Mouse (Mus musculus) neural tube, embryonic 12.5 days (tissue): ENCODE results near the gene 4921524J17Rik. TPM values are rescaled to one million over a fixed set of nuclear protein-coding genes. Genes with fewer than 3 reads are reported as not detected.

ENCODE experiments used
- ATAC-seq: fragments of 200-750 bp; cut with Nextera tagmentation; 2 replicates; pipeline ENCODE4 v1.8.0; 2017; ENCODE audit warnings: low read depth, mild to moderate bottlenecking, moderate TSS enrichment, moderate library complexity; ENCODE audit not compliant: low FRiP score
- H3K27ac ChIP-seq: fragments of 300-500 bp; sonication (generic); 2 replicates; pipeline ENCODE4 v1.5.1; 2016
- H3K27me3 ChIP-seq: fragments of 300-500 bp; sonication (generic); replicated peaks from 2 replicates; pipeline ENCODE4 v1.6.1; 2016; ENCODE audit warnings: mild to moderate bottlenecking
- H3K36me3 ChIP-seq: fragments of 300-500 bp; sonication (generic); 2 replicates; pipeline ENCODE4 v1.6.1; 2016; ENCODE audit warnings: mild to moderate bottlenecking
- H3K4me1 ChIP-seq: fragments of 300-500 bp; sonication (generic); 2 replicates; pipeline ENCODE4 v1.6.1; 2016
- H3K4me2 ChIP-seq: fragments of 300-500 bp; sonication (generic); replicated peaks from 2 replicates; pipeline ENCODE4 v1.6.1; 2016; ENCODE audit warnings: mild to moderate bottlenecking
- H3K4me3 ChIP-seq: fragments of 300-500 bp; sonication (generic); 2 replicates; pipeline ENCODE4 v1.5.1; 2016
- H3K9ac ChIP-seq: fragments of 300-500 bp; sonication (generic); 2 replicates; pipeline ENCODE4 v1.6.1; 2016; ENCODE audit warnings: mild to moderate bottlenecking
- H3K9me3 ChIP-seq: fragments of 300-500 bp; sonication (generic); 2 replicates; pipeline ENCODE4 v1.6.1; 2016; ENCODE audit warnings: mild to moderate bottlenecking
- WGBS: fragments of 180-500 bp; shearing (Covaris S2); methylation state at CpG from one replicate; pipeline ENCODE4 v1.1.7; 2016; 5-methylcytosine and 5-hydroxymethylcytosine counted together
- polyA plus RNA-seq: library from polyadenylated mRNA; unstranded; fragments of >200 nt; fragmentation: Nextera tagmentation; extraction: Ambion mirVana; gene quantifications from 2 replicates; pipeline ENCODE4 v1.2.1, GENCODE M21; 2016

The 4921524J17Rik gene
- polyA plus RNA-seq, 1 experiment from 2014 or later: 47.3 TPM

- Histone ChIP-seq H3K27me3 (no peaks in the 10 kb centered on the region), H3K9ac (no peak overlapping the region), H3K9me3 (no peaks in the 10 kb centered on the region), H3K4me2 (no peak overlapping the region), H3K4me3 (no peak overlapping the region), H3K4me1 (no peaks in the 10 kb centered on the region), H3K36me3 (no peaks in the 10 kb centered on the region), H3K27ac (no peak overlapping the region)
- 91% methylated on average over 1 of the region's 1 CpGs for WGBS
- no peak for ATAC-seq
Measured at GRCm38 (mm10) chr8:85462441-85462840, 29.8 kb upstream of the 4921524J17Rik start.

GRCm38 (mm10) chr8:85461377-85461776 is 28.7 kb upstream of the 4921524J17Rik start:
- Histone ChIP-seq H3K9me3 (no peaks in the 10 kb centered on the region), H3K4me1 (no peaks in the 10 kb centered on the region), H3K4me3 (no peak overlapping the region), H3K9ac (no peak overlapping the region), H3K4me2 (no peak overlapping the region), H3K36me3 (no peaks in the 10 kb centered on the region), H3K27me3 (no peaks in the 10 kb centered on the region), H3K27ac (no peak overlapping the region)
- ATAC-seq: no peak
- WGBS: 79% methylated on average over 3 of the region's 3 CpGs

- no peaks in the 10 kb centered on the region for H3K27me3 ChIP-seq
- no peak overlapping the region for H3K27ac ChIP-seq
- no peaks in the 10 kb centered on the region for H3K9me3 ChIP-seq
- 49% methylated on average over 5 of the region's 5 CpGs for WGBS
- no peak overlapping the region for H3K4me2 ChIP-seq
- no peaks in the 10 kb centered on the region for H3K36me3 ChIP-seq
- no peak overlapping the region for H3K9ac ChIP-seq
- no peak for ATAC-seq
- no peak overlapping the region for H3K4me3 ChIP-seq
- no peaks in the 10 kb centered on the region for H3K4me1 ChIP-seq
Measured at GRCm38 (mm10) chr8:85460804-85461203, 28.2 kb upstream of the 4921524J17Rik start.

- H3K9me3 ChIP-seq: no peaks in the 10 kb centered on the region
- no peaks in the 10 kb centered on the region for H3K27me3 ChIP-seq
- no peaks in the 10 kb centered on the region for H3K36me3 ChIP-seq
- no peak overlapping the region for H3K4me2 ChIP-seq
- H3K4me1 ChIP-seq: no peaks in the 10 kb centered on the region
- no peak overlapping the region for H3K4me3 ChIP-seq
- 84% methylated on average over 3 of the region's 3 CpGs for WGBS
- no peak overlapping the region for H3K9ac ChIP-seq
- H3K27ac ChIP-seq: no peak overlapping the region
- ATAC-seq: no peak
Measured at GRCm38 (mm10) chr8:85459582-85459981, 26.9 kb upstream of the 4921524J17Rik start.

- Histone ChIP-seq H3K4me2 (no peak overlapping the region), H3K27ac (no peak overlapping the region), H3K9ac (no peak overlapping the region), H3K4me1 (peaks cover 8% of the 10 kb centered on the region; the same call in 1 of the 2 replicates), H3K4me3 (no peak overlapping the region), H3K36me3 (no peaks in the 10 kb centered on the region), H3K27me3 (no peaks in the 10 kb centered on the region), H3K9me3 (no peaks in the 10 kb centered on the region)
- ATAC-seq: peak; percentile 50; the same call in 1 of the 2 replicates
- WGBS: 12% methylated on average over 14 of the region's 14 CpGs
Measured at GRCm38 (mm10) chr8:85456536-85456935, 23.9 kb upstream of the 4921524J17Rik start.

GRCm38 (mm10) chr8:85454750-85455149 is 22.1 kb upstream of the 4921524J17Rik start:
- no peaks in the 10 kb centered on the region for H3K36me3 ChIP-seq
- H3K4me2 ChIP-seq: no peak overlapping the region
- ATAC-seq: no peak
- H3K4me1 ChIP-seq: peaks cover 8% of the 10 kb centered on the region; the same call in 1 of the 2 replicates
- WGBS: 71% methylated on average over 8 of the region's 8 CpGs
- no peak overlapping the region for H3K9ac ChIP-seq
- no peaks in the 10 kb centered on the region for H3K9me3 ChIP-seq
- no peak overlapping the region for H3K4me3 ChIP-seq
- H3K27ac ChIP-seq: no peak overlapping the region
- no peaks in the 10 kb centered on the region for H3K27me3 ChIP-seq

GRCm38 (mm10) chr8:85453256-85453655 is 20.6 kb upstream of the 4921524J17Rik start:
- no peak overlapping the region for H3K4me3 ChIP-seq
- H3K27ac ChIP-seq: no peak overlapping the region
- H3K9me3 ChIP-seq: no peaks in the 10 kb centered on the region
- H3K36me3 ChIP-seq: no peaks in the 10 kb centered on the region
- H3K27me3 ChIP-seq: no peaks in the 10 kb centered on the region
- no peak; the same call in 1 of the 2 replicates for ATAC-seq
- WGBS: 64% methylated on average over 2 of the region's 2 CpGs
- H3K4me2 ChIP-seq: no peak overlapping the region
- H3K9ac ChIP-seq: no peak overlapping the region
- peaks cover 8% of the 10 kb centered on the region; the same call in 1 of the 2 replicates for H3K4me1 ChIP-seq

GRCm38 (mm10) chr8:85452328-85452727 is 19.7 kb upstream of the 4921524J17Rik start:
- no peak for ATAC-seq
- H3K27ac ChIP-seq: no peak overlapping the region

GRCm38 (mm10) chr8:85450335-85450734 is 17.7 kb upstream of the 4921524J17Rik start:
- no peak overlapping the region for H3K27ac ChIP-seq
- H3K4me2 ChIP-seq: no peak overlapping the region
- WGBS: 89% methylated on average over 3 of the region's 3 CpGs
- no peak for ATAC-seq
- no peak overlapping the region for H3K9ac ChIP-seq
- H3K4me3 ChIP-seq: no peak overlapping the region
- H3K4me1 ChIP-seq: peaks cover 8% of the 10 kb centered on the region; the same call in 1 of the 2 replicates
- H3K9me3 ChIP-seq: no peaks in the 10 kb centered on the region
- no peaks in the 10 kb centered on the region for H3K36me3 ChIP-seq
- H3K27me3 ChIP-seq: no peaks in the 10 kb centered on the region

More at GRCm38 (mm10) chr8:85452328-85452727, 19.7 kb upstream of the 4921524J17Rik start:
- Histone ChIP-seq H3K27me3 (no peaks in the 10 kb centered on the region), H3K9me3 (no peaks in the 10 kb centered on the region), H3K4me2 (peak overlapping the region; percentile 38), H3K36me3 (no peaks in the 10 kb centered on the region), H3K9ac (no peak overlapping the region), H3K4me3 (no peak overlapping the region), H3K4me1 (peaks cover 8% of the 10 kb centered on the region; the same call in 1 of the 2 replicates)
- WGBS: 23% methylated on average over 14 of the region's 14 CpGs

GRCm38 (mm10) chr8:85445936-85446685 is 13.5 kb upstream of the 4921524J17Rik start:
- no peak overlapping the region for H3K4me3 ChIP-seq
- H3K9me3 ChIP-seq: no peaks in the 10 kb centered on the region
- no peak overlapping the region for H3K27ac ChIP-seq
- no peak overlapping the region for H3K4me2 ChIP-seq
- no peaks in the 10 kb centered on the region for H3K27me3 ChIP-seq
- ATAC-seq: no peak
- no peaks in the 10 kb centered on the region for H3K36me3 ChIP-seq
- H3K9ac ChIP-seq: no peak overlapping the region
- H3K4me1 ChIP-seq: no peaks in the 10 kb centered on the region
- 87% methylated on average over 15 of the region's 15 CpGs for WGBS

GRCm38 (mm10) chr8:85444092-85444491 is 11.5 kb upstream of the 4921524J17Rik start:
- no peaks in the 10 kb centered on the region; the same call in 1 of the 2 replicates for H3K9me3 ChIP-seq
- no peak overlapping the region for H3K9ac ChIP-seq
- no peak for ATAC-seq
- H3K4me2 ChIP-seq: no peak overlapping the region
- no peaks in the 10 kb centered on the region for H3K4me1 ChIP-seq
- no peaks in the 10 kb centered on the region for H3K27me3 ChIP-seq
- H3K27ac ChIP-seq: no peak overlapping the region
- H3K4me3 ChIP-seq: no peak overlapping the region
- H3K36me3 ChIP-seq: no peaks in the 10 kb centered on the region

- no peak for ATAC-seq
- Histone ChIP-seq H3K4me3 (no peak overlapping the region), H3K27ac (no peak overlapping the region), H3K27me3 (no peaks in the 10 kb centered on the region), H3K4me2 (no peak overlapping the region), H3K4me1 (no peaks in the 10 kb centered on the region), H3K9me3 (no peaks in the 10 kb centered on the region; the same call in 1 of the 2 replicates), H3K9ac (no peak overlapping the region), H3K36me3 (no peaks in the 10 kb centered on the region)
- 40% methylated on average over 5 of the region's 5 CpGs for WGBS
Measured at GRCm38 (mm10) chr8:85441564-85441963, 8.9 kb upstream of the 4921524J17Rik start.

GRCm38 (mm10) chr8:85435736-85436135 is 3.1 kb upstream of the 4921524J17Rik start:
- Histone ChIP-seq H3K36me3 (no peaks in the 10 kb centered on the region), H3K4me3 (no peak overlapping the region), H3K4me1 (peaks cover 9% of the 10 kb centered on the region), H3K4me2 (no peak overlapping the region), H3K27ac (no peak overlapping the region), H3K9ac (no peak overlapping the region), H3K27me3 (0 out of 2 replicates have a peak, but pooled peaks cover 3% of the 10 kb centered on the region), H3K9me3 (no peaks in the 10 kb centered on the region; the same call in 1 of the 2 replicates)
- WGBS: 50% methylated on average over 5 of the region's 5 CpGs
- no peak for ATAC-seq
